8 mouse cellular contexts compared by ENCODE assay signal in the genomic region with DNA sequence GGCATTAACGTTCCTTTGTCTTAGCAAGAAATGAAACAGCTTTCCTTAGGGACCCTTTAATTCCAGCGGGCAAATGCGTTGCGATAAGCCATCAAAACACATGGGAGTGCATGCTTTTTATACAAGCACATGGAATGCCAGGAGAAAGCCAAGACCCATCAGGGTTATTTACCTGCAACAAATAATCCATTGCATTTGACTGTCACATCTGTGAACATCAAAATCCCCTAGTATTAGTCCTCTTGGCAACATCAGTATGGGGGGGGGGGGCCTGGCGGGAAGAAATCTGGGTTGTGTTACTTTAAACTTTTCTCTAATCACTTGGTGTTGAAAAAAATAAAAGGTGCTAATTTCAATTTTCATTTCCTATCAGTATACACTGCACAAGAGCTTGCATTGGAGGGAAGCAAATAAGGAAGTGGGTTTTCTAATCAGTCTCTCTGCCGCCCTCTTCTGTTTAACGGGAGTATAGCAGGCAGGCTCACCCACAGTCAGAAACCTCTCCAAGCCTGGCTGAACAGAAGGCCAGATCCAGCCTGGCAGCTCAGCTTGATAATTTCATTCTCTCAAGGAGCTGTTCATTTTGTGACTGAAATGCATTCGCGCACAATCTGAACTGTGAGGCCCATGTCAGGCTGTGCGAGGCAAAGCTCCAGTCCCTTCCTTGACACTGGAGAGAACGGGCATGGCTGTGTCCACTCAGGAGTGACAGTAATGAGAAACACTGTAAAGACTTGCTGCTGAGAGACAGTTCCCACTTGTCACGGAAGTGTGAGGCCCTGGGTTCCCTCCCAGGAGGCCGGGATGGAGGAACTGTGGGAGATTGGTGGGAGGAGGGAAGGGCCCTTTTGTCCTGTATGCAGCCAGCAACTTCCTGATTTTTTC.
DNase-seq lines count a peak whose midpoint lies in the region; ATAC-seq and TF ChIP-seq lines count a peak whose summit lies in the region.

No protein-coding gene starts in this region.

- H3K9ac ChIP-seq in forebrain, embryonic 12.5 days: no peak overlapping the region
- no peak overlapping the region; the same call in 1 of the 2 replicates for H3K9ac ChIP-seq in heart, postnatal 0 days (replicated peaks; ENCODE audit: low read depth, low read length)

- DNase-seq in G1E (ENCODE audit: low spot score): peak; percentile 38
- peak; percentile 47 for DNase-seq in c-Kit-positive CD71-positive TER-119-negative erythroid progenitor cells, embryonic 14.5 days (ENCODE audit: low read depth)
- peak; percentile 74 for DNase-seq in heart, postnatal 0 days (ENCODE audit: low spot score)
- DNase-seq in kidney, postnatal 36 days: peak; percentile 65 to 81
- DNase-seq in lung, adult 18-20 months: peak; percentile 51 to 64
- DNase-seq in thymus, adult 2 months: peak; percentile 56

- no peak for TF ChIP-seq POLR2A in olfactory bulb, adult 2 months (IDR thresholded peaks at IDR 0.05; ENCODE audit: insufficient read depth, low read depth, low read length)
- TF ChIP-seq POLR2A in thymus, adult 2 months (IDR thresholded peaks at IDR 0.05; ENCODE audit: control insufficient read depth, extremely low read depth, insufficient read depth, low read length, poor library complexity): no peak

- no peak for TF ChIP-seq EP300 in heart, postnatal 0 days (IDR thresholded peaks at IDR 0.05; ENCODE audit: low read depth)

- no peaks in the 10 kb centered on the region for H3K27me3 ChIP-seq in G1E (ENCODE audit: insufficient read depth, low read length)
- peaks cover 7% of the 10 kb centered on the region for H3K27me3 ChIP-seq in forebrain, embryonic 12.5 days
- H3K27me3 ChIP-seq in heart, postnatal 0 days (ENCODE audit: control insufficient read depth, insufficient read depth, low read length): no peaks in the 10 kb centered on the region
- no peaks in the 10 kb centered on the region for H3K27me3 ChIP-seq in thymus, adult 2 months (ENCODE audit: control insufficient read depth, insufficient read depth, low read length)

- H3K4me1 ChIP-seq in G1E (ENCODE audit: insufficient read depth, low read depth, low read length): peaks cover 3% of the 10 kb centered on the region; the same call in 1 of the 2 replicates
- peaks cover 11% of the 10 kb centered on the region; the same call in 1 of the 2 replicates for H3K4me1 ChIP-seq in forebrain, embryonic 12.5 days
- no peaks in the 10 kb centered on the region for H3K4me1 ChIP-seq in heart, postnatal 0 days (ENCODE audit: control insufficient read depth, insufficient read depth)
- peaks cover 3% of the 10 kb centered on the region for H3K4me1 ChIP-seq in olfactory bulb, adult 2 months (ENCODE audit: control insufficient read depth, insufficient read depth, low read length)
- H3K4me1 ChIP-seq in thymus, adult 2 months (replicated peaks; ENCODE audit: control insufficient read depth, insufficient read depth, low read length): no peaks in the 10 kb centered on the region

- H3K9me3 ChIP-seq in G1E (replicated peaks): no peaks in the 10 kb centered on the region
- H3K9me3 ChIP-seq in forebrain, embryonic 12.5 days: no peaks in the 10 kb centered on the region
- H3K9me3 ChIP-seq in heart, postnatal 0 days (replicated peaks; ENCODE audit: control insufficient read depth, low read length): no peaks in the 10 kb centered on the region

- no peak overlapping the region for H3K4me3 ChIP-seq in G1E (ENCODE audit: low read depth, low read length)
- no peak overlapping the region for H3K4me3 ChIP-seq in forebrain, embryonic 12.5 days (replicated peaks)
- no peak overlapping the region for H3K4me3 ChIP-seq in heart, postnatal 0 days (ENCODE audit: low read depth, low read length)
- no peak overlapping the region for H3K4me3 ChIP-seq in olfactory bulb, adult 2 months (ENCODE audit: insufficient read depth, low read depth, low read length)
- H3K4me3 ChIP-seq in thymus, adult 2 months (ENCODE audit: control insufficient read depth, insufficient read depth, low read length): no peak overlapping the region

- ATAC-seq in G1E (ENCODE audit: extremely low read depth, insufficient number of reproducible peaks, low FRiP score, poor library complexity, severe bottlenecking): peak; percentile 61; the same call in 1 of the 2 replicates
- ATAC-seq in forebrain, embryonic 12.5 days (ENCODE audit: low FRiP score): peak; percentile 75
- ATAC-seq in heart, postnatal 0 days (ENCODE audit: insufficient read depth, low read depth): peak; percentile 39; the same call in 1 of the 2 replicates

- WGBS in forebrain, embryonic 12.5 days: 35% methylated on average over 13 of the region's 13 CpGs
- WGBS in heart, postnatal 0 days: 39% methylated on average over 13 of the region's 13 CpGs
- WGBS in olfactory bulb, adult 2 months: 33% methylated on average over 13 of the region's 13 CpGs
- WGBS in thymus, adult 2 months: 72% methylated on average over 13 of the region's 13 CpGs

- H3K4me2 ChIP-seq in forebrain, embryonic 12.5 days: no peak overlapping the region; the same call in 1 of the 2 replicates
- H3K4me2 ChIP-seq in heart, postnatal 0 days (ENCODE audit: low read depth, low read length): no peak overlapping the region

- H3K27ac ChIP-seq in forebrain, embryonic 12.5 days: 0 out of 2 replicates have a peak overlapping the region, but pooled peaks have one; percentile 19
- H3K27ac ChIP-seq in heart, postnatal 0 days (ENCODE audit: low read depth): no peak overlapping the region
- no peak overlapping the region for H3K27ac ChIP-seq in olfactory bulb, adult 2 months (ENCODE audit: insufficient read depth, low read depth, low read length)
- no peak overlapping the region for H3K27ac ChIP-seq in thymus, adult 2 months (ENCODE audit: control insufficient read depth, insufficient read depth, low read length)

- TF ChIP-seq CTCF in G1E (IDR thresholded peaks at IDR 0.05; ENCODE audit: low read depth, low read length): peak; percentile 85
- TF ChIP-seq CTCF in heart, postnatal 0 days (IDR thresholded peaks at IDR 0.05; ENCODE audit: low read depth): peak; percentile 81
- TF ChIP-seq CTCF in olfactory bulb, adult 2 months (IDR thresholded peaks at IDR 0.05; ENCODE audit: insufficient read depth, low read depth, low read length): peak; percentile 52
- TF ChIP-seq CTCF in thymus, adult 2 months (IDR thresholded peaks at IDR 0.05; ENCODE audit: borderline replicate concordance, control insufficient read depth, extremely low read depth, insufficient read depth, low read length, poor library complexity): peak; percentile 15; the same call in 1 of the 2 replicates

- no peaks in the 10 kb centered on the region for H3K36me3 ChIP-seq in G1E (replicated peaks)
- H3K36me3 ChIP-seq in forebrain, embryonic 12.5 days (replicated peaks): no peaks in the 10 kb centered on the region
- no peaks in the 10 kb centered on the region for H3K36me3 ChIP-seq in heart, postnatal 0 days (replicated peaks; ENCODE audit: control insufficient read depth, insufficient read depth, low read length)
- no peaks in the 10 kb centered on the region for H3K36me3 ChIP-seq in thymus, adult 2 months (ENCODE audit: control insufficient read depth, insufficient read depth, low read length)

Comparison
In these comparisons a context has a peak if more than half of its experiments do, and no peak if none do; other contexts are left out.
1. CTCF ChIP-seq: peak in every context shown above with its lines; median percentile 85 in G1E; 81 in heart, postnatal 0 days; 52 in olfactory bulb, adult 2 months; 15 in thymus, adult 2 months.